Mouse (Mus musculus) intestine, embryonic 15.5 days (tissue): ENCODE data around the gene Olfr1162. TPM values are rescaled to one million over a fixed set of nuclear protein-coding genes. Genes with fewer than 3 reads are reported as not detected.
A peak's percentile ranks its signal among the peaks of the same experiment; 100 is the strongest.
"Not testable (repeated sequence)": the region's sequence is repeated elsewhere in the genome, so short reads cannot be mapped to it uniquely, and the experiment has no call there.

Experiments used
- ATAC-seq: fragments of 200-750 bp; cut with Nextera tagmentation; 2 replicates; pipeline ENCODE4 v1.8.0; 2017; ENCODE audit warnings: moderate TSS enrichment, moderate library complexity
- H3K27ac ChIP-seq: fragments of 300-500 bp; sonication (generic); 2 replicates; pipeline ENCODE4 v1.5.1; 2015; ENCODE audit warnings: mild to moderate bottlenecking, inconsistent platforms
- H3K27me3 ChIP-seq: fragments of 300-500 bp; sonication (generic); replicated peaks from 2 replicates; pipeline ENCODE4 v1.6.1; 2015; ENCODE audit warnings: inconsistent platforms
- H3K36me3 ChIP-seq: fragments of 300-500 bp; sonication (generic); 2 replicates; pipeline ENCODE4 v1.6.1; 2015; ENCODE audit warnings: inconsistent platforms
- H3K4me1 ChIP-seq: fragments of 300-500 bp; sonication (generic); replicated peaks from 2 replicates; pipeline ENCODE4 v1.6.1; 2015; ENCODE audit warnings: inconsistent platforms
- H3K4me2 ChIP-seq: fragments of 300-500 bp; sonication (generic); replicated peaks from 2 replicates; pipeline ENCODE4 v1.6.1; 2015; ENCODE audit warnings: mild to moderate bottlenecking, inconsistent platforms
- H3K4me3 ChIP-seq: fragments of 300-500 bp; sonication (generic); replicated peaks from 2 replicates; pipeline ENCODE4 v1.5.1; 2015; ENCODE audit warnings: inconsistent platforms
- H3K9ac ChIP-seq: fragments of 300-500 bp; sonication (generic); 2 replicates; pipeline ENCODE4 v1.6.1; 2015; ENCODE audit warnings: inconsistent platforms
- H3K9me3 ChIP-seq: fragments of 300-500 bp; sonication (generic); 2 replicates; pipeline ENCODE4 v1.6.1; 2016; ENCODE audit warnings: inconsistent platforms
- WGBS: fragments of 180-500 bp; shearing (Covaris S2); methylation state at CpG from one replicate; pipeline ENCODE4 v1.1.7; 2015; 5-methylcytosine and 5-hydroxymethylcytosine counted together
- polyA plus RNA-seq: library from polyadenylated mRNA; unstranded; fragments of >200 nt; fragmentation: Nextera tagmentation; extraction: Ambion mirVana; gene quantifications from 2 replicates; pipeline ENCODE4 v1.2.1, GENCODE M21; 2015

The Olfr1162 gene
- not detected in 2 replicates for polyA plus RNA-seq

DNA sequence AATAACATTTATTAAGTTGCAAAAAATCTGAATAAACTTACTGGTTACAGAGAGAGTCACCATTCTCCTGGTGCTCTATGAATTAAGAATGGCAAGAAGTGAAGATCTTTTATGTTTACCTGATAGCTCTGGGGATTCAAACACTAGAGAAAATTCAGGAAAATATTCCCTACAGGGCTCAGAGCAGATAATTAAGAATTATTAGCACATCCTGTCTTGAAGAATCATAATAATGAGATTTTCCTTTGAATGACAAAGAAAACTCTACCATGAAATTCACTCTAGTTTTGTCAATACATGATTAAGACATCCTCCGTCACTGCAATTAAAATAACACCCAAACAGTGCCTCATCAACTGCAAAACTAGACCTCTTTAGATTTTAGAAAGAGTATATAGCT is at the start of gene Olfr1162:
TSS of gene Olfr1162 (minus strand) at position 101 of the 400 bp plus-strand sequence.
- H3K27me3 ChIP-seq: no peaks in the 10 kb centered on the region
- H3K27ac ChIP-seq: no peak within 1 kb of the TSS
- 79% methylated on average over 1 of the region's 1 CpGs for WGBS
- no peaks in the 10 kb centered on the region for H3K4me1 ChIP-seq
- no peaks in the 10 kb centered on the region for H3K9me3 ChIP-seq
- no peaks in the 10 kb centered on the region for H3K36me3 ChIP-seq
- no peak for ATAC-seq
- H3K4me3 ChIP-seq: no peak within 1 kb of the TSS
- H3K4me2 ChIP-seq: no peak within 1 kb of the TSS
- no peak within 1 kb of the TSS for H3K9ac ChIP-seq

DNA sequence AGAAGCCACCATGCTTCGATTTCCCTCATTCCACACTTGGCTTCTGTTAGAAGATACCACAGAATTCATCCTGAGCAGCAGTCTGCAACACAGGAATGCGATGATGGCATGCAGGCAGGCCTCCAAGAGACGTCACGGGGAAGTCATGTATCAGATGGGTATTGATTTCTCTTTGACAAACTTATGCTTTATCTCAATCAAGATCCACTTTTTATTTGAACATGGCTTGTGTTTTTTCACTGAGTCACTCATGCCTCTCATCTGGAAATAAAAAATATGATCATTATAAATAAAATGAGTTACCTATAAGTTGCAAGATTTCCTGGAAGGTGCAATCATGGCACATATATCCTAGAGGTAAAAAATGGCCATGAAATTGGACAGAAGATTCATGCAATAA is 42.9 kb upstream of the Olfr1162 start, which contains the start of gene Olfr1164:
TSS of gene Olfr1164 (minus strand) at position 101 of the 400 bp plus-strand sequence.
- no peak for ATAC-seq
- no peaks in the 10 kb centered on the region for H3K27me3 ChIP-seq
- H3K9ac ChIP-seq: no peak within 1 kb of the TSS
- H3K4me1 ChIP-seq: no peaks in the 10 kb centered on the region
- WGBS: 70% methylated on average over 4 of the region's 4 CpGs
- no peak within 1 kb of the TSS for H3K27ac ChIP-seq
- no peak within 1 kb of the TSS for H3K4me3 ChIP-seq
- no peaks in the 10 kb centered on the region for H3K36me3 ChIP-seq
- no peak within 1 kb of the TSS for H3K4me2 ChIP-seq
- no peaks in the 10 kb centered on the region for H3K9me3 ChIP-seq

DNA sequence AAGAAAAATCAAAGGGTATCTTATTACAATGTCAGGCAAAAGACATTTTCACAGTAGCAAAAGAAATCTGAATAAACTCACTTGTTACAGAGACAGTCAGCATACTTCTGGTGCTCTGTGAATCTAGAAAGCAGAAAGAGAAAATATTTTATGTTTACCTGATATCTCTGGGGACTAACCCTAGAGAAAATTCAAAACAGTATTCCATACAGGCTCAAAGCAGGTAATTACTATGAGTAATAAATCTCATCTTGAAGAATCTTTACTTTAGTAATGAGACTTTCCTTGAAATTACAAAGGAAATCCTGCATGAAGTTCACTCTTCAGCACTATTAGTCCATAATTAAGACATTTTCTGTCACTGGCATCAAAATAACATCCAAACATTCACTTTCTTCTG is 20.8 kb upstream of the Olfr1162 start, which contains the start of gene Olfr1163:
TSS of gene Olfr1163 (minus strand) at position 101 of the 400 bp plus-strand sequence.
- Histone ChIP-seq H3K27me3 (no peaks in the 10 kb centered on the region), H3K4me1 (no peaks in the 10 kb centered on the region), H3K4me3 (no peak within 1 kb of the TSS), H3K9ac (no peak within 1 kb of the TSS), H3K36me3 (no peaks in the 10 kb centered on the region), H3K4me2 (no peak within 1 kb of the TSS), H3K27ac (no peak within 1 kb of the TSS), H3K9me3 (no peaks in the 10 kb centered on the region)
- no peak for ATAC-seq

DNA sequence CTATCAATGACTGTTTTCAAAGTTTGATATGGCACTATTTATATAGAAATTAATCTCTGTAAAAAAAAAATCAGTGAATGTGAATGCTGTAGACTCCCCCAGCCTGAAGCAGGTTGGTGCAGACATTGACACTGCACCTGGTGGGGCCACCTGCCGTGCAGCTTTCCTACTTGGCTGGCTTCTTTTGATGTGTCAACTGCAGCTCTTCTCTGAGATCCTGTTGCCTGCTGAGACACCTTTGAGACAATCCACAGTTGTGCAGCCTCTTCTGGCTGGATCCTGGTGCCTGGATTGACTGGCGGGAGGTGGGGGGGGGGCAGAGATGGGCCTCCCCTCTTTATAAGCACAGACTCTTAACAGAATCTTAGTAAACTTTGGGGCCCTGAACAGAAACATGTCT is 12.7 kb upstream of the Olfr1162 start:
- Histone ChIP-seq H3K9ac (no peak overlapping the region), H3K27me3 (no peaks in the 10 kb centered on the region), H3K27ac (no peak overlapping the region), H3K36me3 (no peaks in the 10 kb centered on the region), H3K4me3 (no peak overlapping the region), H3K4me2 (no peak overlapping the region), H3K9me3 (no peaks in the 10 kb centered on the region), H3K4me1 (no peaks in the 10 kb centered on the region)
- no peak for ATAC-seq
- 90% methylated on average over 2 of the region's 2 CpGs for WGBS

DNA sequence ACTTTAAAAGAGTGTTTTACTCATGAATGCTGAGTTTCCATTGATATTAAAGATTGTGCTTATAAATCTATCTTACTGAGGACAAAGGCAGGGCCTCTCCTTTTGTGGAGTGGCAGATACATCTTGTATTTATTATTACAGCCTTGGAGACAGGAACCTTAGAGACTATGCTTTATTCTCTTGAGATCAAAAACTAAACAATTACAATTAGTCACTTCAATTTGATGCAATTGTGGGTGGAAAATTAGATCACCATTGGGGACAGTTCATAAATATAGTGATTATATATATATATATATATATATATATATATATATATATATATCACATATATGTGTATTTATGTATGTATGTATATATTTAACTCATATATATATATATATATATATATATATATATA is 13.3 kb downstream of the Olfr1162 start, which contains the start of gene Olfr73:
TSS of gene Olfr73 (minus strand) at position 101 of the 400 bp plus-strand sequence.
- ATAC-seq: no peak
- Histone ChIP-seq H3K27ac (no peak within 1 kb of the TSS), H3K9me3 (no peaks in the 10 kb centered on the region), H3K27me3 (no peaks in the 10 kb centered on the region), H3K4me2 (no peak within 1 kb of the TSS), H3K4me3 (no peak within 1 kb of the TSS), H3K9ac (no peak within 1 kb of the TSS), H3K4me1 (no peaks in the 10 kb centered on the region), H3K36me3 (no peaks in the 10 kb centered on the region)

DNA sequence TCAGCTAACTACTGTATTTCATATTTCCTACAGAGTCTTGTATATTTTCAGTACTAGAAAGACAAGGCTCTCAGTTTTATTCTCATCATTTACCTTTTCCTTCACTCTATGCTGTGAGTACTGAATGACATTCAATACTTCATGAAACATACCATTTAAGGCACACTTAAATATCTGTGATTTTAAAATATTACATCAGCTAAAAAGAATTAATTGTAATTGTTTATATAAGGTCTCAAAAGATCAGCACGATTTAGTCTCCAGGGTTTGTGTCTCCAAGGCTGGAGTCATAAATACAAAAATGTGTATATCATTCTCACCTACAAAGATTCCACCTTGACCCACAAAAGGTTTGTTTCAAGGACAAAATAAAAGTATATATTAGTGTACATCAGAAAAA is 28.5 kb downstream of the Olfr1162 start, which contains the start of gene Olfr1161:
TSS of gene Olfr1161 (plus strand) at position 301 of the 400 bp plus-strand sequence.
- not testable (repeated sequence) for H3K4me1 ChIP-seq, H3K4me3 ChIP-seq, H3K27me3 ChIP-seq, H3K4me2 ChIP-seq, ATAC-seq, H3K9ac ChIP-seq, H3K9me3 ChIP-seq, H3K36me3 ChIP-seq, H3K27ac ChIP-seq
- WGBS: 77% methylated on average over 1 of the region's 1 CpGs

DNA sequence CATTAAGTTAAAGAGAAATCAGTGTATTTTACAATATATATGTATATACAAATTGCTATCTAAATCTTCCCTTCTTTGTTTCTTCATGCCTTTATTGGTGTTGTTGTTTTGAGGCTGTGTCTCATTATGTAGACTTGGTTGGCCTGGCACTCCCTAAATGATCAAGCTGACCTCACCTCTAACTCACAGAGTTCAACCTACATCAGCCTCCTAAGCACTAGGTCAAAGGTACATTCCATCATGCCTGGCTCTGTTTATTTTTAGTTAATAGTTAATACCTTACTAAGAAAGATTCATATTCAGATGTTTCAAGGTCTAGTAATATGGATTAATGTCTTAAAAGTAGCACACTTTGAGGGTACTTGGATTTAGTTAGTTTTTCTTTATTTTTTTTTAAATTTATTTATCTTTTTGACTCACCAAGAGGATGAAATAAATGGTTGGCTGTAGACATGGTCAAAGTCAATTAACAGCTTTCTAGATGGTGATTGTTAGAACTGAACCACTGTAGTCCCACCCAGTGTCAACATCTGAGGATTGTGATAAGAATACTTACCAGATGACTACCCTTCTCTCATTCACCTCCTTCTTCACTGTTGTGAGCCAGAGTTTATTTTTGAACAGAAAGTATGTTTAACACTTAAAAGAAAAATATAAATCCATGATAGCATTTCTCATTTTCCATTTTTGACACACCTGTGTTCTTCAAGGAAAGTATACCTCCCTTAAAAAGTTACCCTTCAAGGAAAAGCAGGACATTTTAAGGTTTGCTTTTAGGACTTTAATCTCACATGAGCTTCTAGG is 43.2 kb downstream of the Olfr1162 start, which contains the start of gene Olfr1160:
TSS of gene Olfr1160 (minus strand) at position 754 of the 804 bp plus-strand sequence.
- Histone ChIP-seq H3K4me1 (no peaks in the 10 kb centered on the region), H3K27me3 (no peaks in the 10 kb centered on the region), H3K4me2 (no peak within 1 kb of the TSS), H3K4me3 (no peak within 1 kb of the TSS), H3K9me3 (no peaks in the 10 kb centered on the region), H3K9ac (no peak within 1 kb of the TSS), H3K36me3 (no peaks in the 10 kb centered on the region), H3K27ac (no peak within 1 kb of the TSS)
- ATAC-seq: peak; percentile 98

Other genes with a start within 250 kb of the Olfr1162 start
- not detected in 2 replicates for gene Olfr1145, start 241.3 kb downstream of the Olfr1162 start, polyA plus RNA-seq
- not detected in 2 replicates for gene Olfr1148, start 220.6 kb downstream of the Olfr1162 start, polyA plus RNA-seq
- gene Olfr1150-ps1, start 207.1 kb downstream of the Olfr1162 start, polyA plus RNA-seq: not detected in 2 replicates
- not detected in 2 replicates for gene Olfr1151, start 195.3 kb downstream of the Olfr1162 start, polyA plus RNA-seq
- not detected in 2 replicates for gene Olfr1152, start 184.6 kb downstream of the Olfr1162 start, polyA plus RNA-seq
- not detected in 2 replicates for gene Olfr1153, start 156.2 kb downstream of the Olfr1162 start, polyA plus RNA-seq
- gene Olfr1154, start 146.0 kb downstream of the Olfr1162 start, polyA plus RNA-seq: not detected in 2 replicates
- gene Olfr1155, start 106.0 kb downstream of the Olfr1162 start, polyA plus RNA-seq: not detected in 2 replicates
- not detected in 2 replicates for gene Olfr1156, start 98.0 kb downstream of the Olfr1162 start, polyA plus RNA-seq
- gene Olfr1157, start 82.8 kb downstream of the Olfr1162 start, polyA plus RNA-seq: not detected in 2 replicates
- not detected in 2 replicates for gene Olfr74, start 76.5 kb downstream of the Olfr1162 start, polyA plus RNA-seq
- not detected in 2 replicates for gene Olfr1158, start 61.0 kb downstream of the Olfr1162 start, polyA plus RNA-seq
- not detected in 2 replicates for gene Olfr1160, start 42.9 kb downstream of the Olfr1162 start, polyA plus RNA-seq
- not detected in 2 replicates for gene Olfr1161, start 28.4 kb downstream of the Olfr1162 start, polyA plus RNA-seq
- not detected in 2 replicates for gene Olfr73, start 13.4 kb downstream of the Olfr1162 start, polyA plus RNA-seq
- gene Olfr1163, start 20.7 kb upstream of the Olfr1162 start, polyA plus RNA-seq: not detected in 2 replicates
- gene Olfr1164, start 42.8 kb upstream of the Olfr1162 start, polyA plus RNA-seq: not detected in 2 replicates
- not detected in 2 replicates for gene Olfr1166, start 77.1 kb upstream of the Olfr1162 start, polyA plus RNA-seq
- not detected in 2 replicates for gene Olfr1167, start 104.1 kb upstream of the Olfr1162 start, polyA plus RNA-seq
- not detected in 2 replicates for gene Olfr1168, start 130.8 kb upstream of the Olfr1162 start, polyA plus RNA-seq
- not detected in 2 replicates for gene Olfr1170, start 177.2 kb upstream of the Olfr1162 start, polyA plus RNA-seq
- gene Olfr1173, start 228.7 kb upstream of the Olfr1162 start, polyA plus RNA-seq: not detected in 2 replicates